Mouse (Mus musculus) embryonic facial prominence, embryonic 10.5 days (tissue): ENCODE data around the gene 1810055G02Rik. TPM values are rescaled to one million over a fixed set of nuclear protein-coding genes. Genes with fewer than 3 reads are reported as not detected.

Source experiments
- DNase-seq: peaks from one replicate; pipeline ENCODE4 v3.0.0-alpha.2; 2017; ENCODE audit warnings: low spot score
- H3K27ac ChIP-seq: fragments of 300-500 bp; sonication (generic); replicated peaks from 2 replicates; pipeline ENCODE4 v1.5.1; 2016; ENCODE audit warnings: mild to moderate bottlenecking
- H3K27me3 ChIP-seq: fragments of 300-500 bp; sonication (generic); replicated peaks from 2 replicates; pipeline ENCODE4 v1.6.1; 2016; ENCODE audit warnings: low read depth, mild to moderate bottlenecking; ENCODE audit not compliant: poor library complexity, severe bottlenecking
- H3K36me3 ChIP-seq: fragments of 300-500 bp; sonication (generic); replicated peaks from 2 replicates; pipeline ENCODE4 v1.6.1; 2016; ENCODE audit warnings: mild to moderate bottlenecking, moderate library complexity
- H3K4me1 ChIP-seq: fragments of 300-500 bp; sonication (generic); 2 replicates; pipeline ENCODE4 v1.6.1; 2016
- H3K4me3 ChIP-seq: fragments of 300-500 bp; sonication (generic); 2 replicates; pipeline ENCODE4 v1.5.1; 2016; ENCODE audit warnings: mild to moderate bottlenecking, moderate library complexity
- H3K9me3 ChIP-seq: fragments of 300-500 bp; sonication (generic); 2 replicates; pipeline ENCODE4 v1.6.1; 2016; ENCODE audit warnings: mild to moderate bottlenecking
- WGBS: fragments of 180-500 bp; shearing (Covaris S2); methylation state at CpG from one replicate; pipeline ENCODE4 v1.1.7; 2016; 5-methylcytosine and 5-hydroxymethylcytosine counted together
- polyA plus RNA-seq: library from polyadenylated mRNA; unstranded; fragments of >200 nt; fragmentation: Nextera tagmentation; extraction: Ambion mirVana; gene quantifications from 2 replicates; pipeline ENCODE4 v1.2.1, GENCODE M21; 2016

1810055G02Rik gene
- polyA plus RNA-seq, 1 experiment from 2014 or later: 46.5 TPM

- H3K27me3 ChIP-seq: no peaks in the 10 kb centered on the region
- 33% methylated on average over 1 of the region's 1 CpGs for WGBS
- peaks cover 3% of the 10 kb centered on the region for H3K4me1 ChIP-seq
- H3K4me3 ChIP-seq: no peak overlapping the region
- no peak overlapping the region for H3K27ac ChIP-seq
- H3K9me3 ChIP-seq: 0 out of 2 replicates have a peak, but pooled peaks cover 6% of the 10 kb centered on the region
- H3K36me3 ChIP-seq: no peaks in the 10 kb centered on the region
- DNase-seq: peak; percentile 65
These were observed 16.7 kb downstream of the 1810055G02Rik start for GRCm38 (mm10) chr19:3724779-3725178.

GRCm38 (mm10) chr19:3728901-3729300 lies 20.8 kb downstream of the 1810055G02Rik start:
- WGBS: 61% methylated on average over 2 of the region's 2 CpGs
- H3K4me1 ChIP-seq: no peaks in the 10 kb centered on the region
- H3K4me3 ChIP-seq: no peak overlapping the region
- H3K27ac ChIP-seq: no peak overlapping the region
- no peak for DNase-seq
- H3K27me3 ChIP-seq: no peaks in the 10 kb centered on the region
- no peaks in the 10 kb centered on the region for H3K9me3 ChIP-seq
- no peaks in the 10 kb centered on the region for H3K36me3 ChIP-seq

GRCm38 (mm10) chr19:3730781-3731646 lies 22.9 kb downstream of the 1810055G02Rik start:
- WGBS: 79% methylated on average over 7 of the region's 7 CpGs
- Histone ChIP-seq H3K27ac (no peak overlapping the region), H3K27me3 (no peaks in the 10 kb centered on the region), H3K9me3 (no peaks in the 10 kb centered on the region), H3K36me3 (no peaks in the 10 kb centered on the region), H3K4me1 (no peaks in the 10 kb centered on the region), H3K4me3 (no peak overlapping the region)
- no peak for DNase-seq

GRCm38 (mm10) chr19:3736001-3736400 lies 27.9 kb downstream of the 1810055G02Rik start:
- DNase-seq: no peak
- WGBS: 90% methylated on average over 3 of the region's 3 CpGs
- Histone ChIP-seq H3K4me1 (no peaks in the 10 kb centered on the region), H3K27ac (no peak overlapping the region), H3K27me3 (no peaks in the 10 kb centered on the region), H3K36me3 (no peaks in the 10 kb centered on the region), H3K4me3 (no peak overlapping the region), H3K9me3 (no peaks in the 10 kb centered on the region)

GRCm38 (mm10) chr19:3739650-3740049 lies 31.6 kb downstream of the 1810055G02Rik start:
- no peak for DNase-seq
- 91% methylated on average over 7 of the region's 7 CpGs for WGBS
- Histone ChIP-seq H3K27ac (no peak overlapping the region), H3K4me1 (peaks cover 16% of the 10 kb centered on the region), H3K27me3 (no peaks in the 10 kb centered on the region), H3K9me3 (no peaks in the 10 kb centered on the region), H3K36me3 (no peaks in the 10 kb centered on the region), H3K4me3 (no peak overlapping the region)

GRCm38 (mm10) chr19:3742716-3743115 lies 34.6 kb downstream of the 1810055G02Rik start:
- Histone ChIP-seq H3K4me1 (peaks cover 16% of the 10 kb centered on the region), H3K4me3 (no peak overlapping the region), H3K9me3 (peaks cover 7% of the 10 kb centered on the region; the same call in 1 of the 2 replicates), H3K36me3 (no peaks in the 10 kb centered on the region), H3K27me3 (no peaks in the 10 kb centered on the region), H3K27ac (peak overlapping the region; percentile 31; the same call in 1 of the 2 replicates)
- WGBS: 51% methylated on average over 4 of the region's 4 CpGs
- DNase-seq: no peak

- peaks cover 9% of the 10 kb centered on the region for H3K9me3 ChIP-seq
- H3K27me3 ChIP-seq: no peaks in the 10 kb centered on the region
- 88% methylated on average over 7 of the region's 7 CpGs for WGBS
- H3K4me3 ChIP-seq: no peak overlapping the region
- H3K36me3 ChIP-seq: no peaks in the 10 kb centered on the region
- H3K27ac ChIP-seq: peak overlapping the region; percentile 88; the same call in 1 of the 2 replicates
- H3K4me1 ChIP-seq: peaks cover 16% of the 10 kb centered on the region
- no peak for DNase-seq
These were observed 35.3 kb downstream of the 1810055G02Rik start for GRCm38 (mm10) chr19:3743362-3743761.

- no peaks in the 10 kb centered on the region for H3K36me3 ChIP-seq
- peaks cover 16% of the 10 kb centered on the region for H3K4me1 ChIP-seq
- DNase-seq: peak; percentile 73
- H3K9me3 ChIP-seq: peaks cover 12% of the 10 kb centered on the region
- H3K27me3 ChIP-seq: no peaks in the 10 kb centered on the region
- peak overlapping the region; percentile 60 for H3K4me3 ChIP-seq
- WGBS: 7% methylated on average over 13 of the region's 13 CpGs
- peak overlapping the region; percentile 88 for H3K27ac ChIP-seq
These were observed 35.9 kb downstream of the 1810055G02Rik start for GRCm38 (mm10) chr19:3743851-3744512.

GRCm38 (mm10) chr19:3752621-3753239 lies 44.6 kb downstream of the 1810055G02Rik start:
- Histone ChIP-seq H3K4me1 (no peaks in the 10 kb centered on the region), H3K4me3 (no peak overlapping the region), H3K36me3 (no peaks in the 10 kb centered on the region), H3K27ac (no peak overlapping the region), H3K27me3 (no peaks in the 10 kb centered on the region), H3K9me3 (peaks cover 8% of the 10 kb centered on the region)
- DNase-seq: no peak
- WGBS: 64% methylated on average over 8 of the region's 8 CpGs

- no peak overlapping the region for H3K4me3 ChIP-seq
- no peaks in the 10 kb centered on the region for H3K36me3 ChIP-seq
- H3K9me3 ChIP-seq: peaks cover 7% of the 10 kb centered on the region
- no peak for DNase-seq
- no peak overlapping the region for H3K27ac ChIP-seq
- H3K27me3 ChIP-seq: no peaks in the 10 kb centered on the region
- 82% methylated on average over 1 of the region's 1 CpGs for WGBS
- no peaks in the 10 kb centered on the region for H3K4me1 ChIP-seq
These were observed 45.1 kb downstream of the 1810055G02Rik start for GRCm38 (mm10) chr19:3753240-3753633.

- no peaks in the 10 kb centered on the region for H3K4me1 ChIP-seq
- no peaks in the 10 kb centered on the region for H3K27me3 ChIP-seq
- WGBS: 63% methylated on average over 8 of the region's 8 CpGs
- H3K9me3 ChIP-seq: peaks cover 3% of the 10 kb centered on the region; the same call in 1 of the 2 replicates
- H3K27ac ChIP-seq: no peak overlapping the region
- no peak for DNase-seq
- H3K36me3 ChIP-seq: no peaks in the 10 kb centered on the region
- no peak overlapping the region for H3K4me3 ChIP-seq
These were observed 45.6 kb downstream of the 1810055G02Rik start for GRCm38 (mm10) chr19:3753738-3754137.

GRCm38 (mm10) chr19:3757861-3758260 lies 49.8 kb downstream of the 1810055G02Rik start:
- 52% methylated on average over 1 of the region's 1 CpGs for WGBS
- H3K27ac ChIP-seq: no peak overlapping the region
- H3K36me3 ChIP-seq: no peaks in the 10 kb centered on the region
- H3K9me3 ChIP-seq: no peaks in the 10 kb centered on the region
- H3K4me3 ChIP-seq: no peak overlapping the region
- DNase-seq: no peak
- H3K27me3 ChIP-seq: no peaks in the 10 kb centered on the region
- H3K4me1 ChIP-seq: no peaks in the 10 kb centered on the region
